Mouse (Mus musculus): ENCODE data around the gene Cfap61. TPM values are rescaled to one million over a fixed set of nuclear protein-coding genes. Genes with fewer than 3 reads are reported as not detected.

The Cfap61 gene
- total and polyA plus RNA-seq, 2 experiments, result not detected

DNA sequence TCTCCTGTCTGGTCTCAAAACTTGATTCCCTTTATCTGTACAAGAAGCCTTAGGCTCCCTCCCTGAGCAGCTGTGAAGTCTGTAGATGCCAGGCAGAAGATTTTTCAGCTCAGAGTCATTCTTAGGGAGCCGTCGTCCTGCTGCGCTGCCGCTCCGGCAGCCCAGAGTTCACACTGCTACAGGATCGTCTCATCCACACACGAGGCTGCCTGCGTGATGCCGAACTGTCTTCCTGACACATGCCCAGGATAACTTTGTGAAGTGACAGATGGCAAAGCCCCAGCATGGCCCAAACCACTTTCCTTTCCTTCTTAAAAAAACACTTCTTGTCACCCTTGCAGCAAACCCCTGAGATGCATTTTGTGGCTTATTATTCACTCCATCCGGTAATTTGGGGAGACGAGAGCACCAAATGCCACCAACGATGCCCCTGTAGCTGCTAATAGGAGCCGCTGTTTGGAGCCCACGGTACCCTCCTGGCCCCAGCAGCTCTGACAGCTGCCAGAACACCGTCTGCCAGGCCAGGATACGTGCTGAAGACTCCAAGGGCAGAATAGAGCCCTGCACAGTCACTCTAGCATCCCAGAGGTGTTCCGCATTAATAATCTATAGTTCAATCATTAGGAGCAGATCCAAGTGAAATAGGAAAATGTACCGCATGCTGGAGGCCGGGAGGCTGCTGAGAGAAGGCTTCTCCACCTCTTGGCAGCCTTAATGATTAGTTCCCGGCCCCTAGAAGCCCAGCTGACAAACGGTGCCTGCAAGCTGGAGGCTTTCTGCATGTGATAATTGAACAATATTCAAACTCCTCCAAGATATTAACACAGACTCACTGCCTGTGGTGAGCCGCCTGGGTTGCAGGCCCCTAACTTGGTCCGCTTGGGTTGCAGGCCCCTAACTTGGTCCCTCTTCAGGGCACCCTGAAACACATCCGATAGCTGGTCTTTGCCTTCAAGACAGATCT is 249.5 kb downstream of the Cfap61 start:
- no peaks in the 10 kb centered on the region for H3K27me3 ChIP-seq (ENCODE audit: control insufficient read depth, insufficient read depth, low read length)
- TF ChIP-seq CTCF (IDR thresholded peaks at IDR 0.05; ENCODE audit: low read depth, low read length) (no peak), POLR2A (IDR thresholded peaks at IDR 0.05; ENCODE audit: extremely low read depth, insufficient read depth, low read length) (no peak)
- no peak overlapping the region for H3K9ac ChIP-seq (ENCODE audit: low read depth, low read length)
- no peak for DNase-seq (ENCODE audit: extremely low read depth, low read depth, low spot score)
- no peaks in the 10 kb centered on the region for H3K79me2 ChIP-seq (ENCODE audit: control insufficient read depth, insufficient read depth, low read length)
- WGBS, result 83% methylated on average over 24 of the region's 24 CpGs
- no peaks in the 10 kb centered on the region for H3K36me3 ChIP-seq (ENCODE audit: control insufficient read depth, insufficient read depth, low read length)
- H3K4me1 ChIP-seq (ENCODE audit: control insufficient read depth, insufficient read depth, low read length), result no peaks in the 10 kb centered on the region
- no peak overlapping the region for H3K4me3 ChIP-seq (ENCODE audit: insufficient read depth, low read depth, low read length)
- no peak overlapping the region for H3K27ac ChIP-seq (replicated peaks; ENCODE audit: insufficient read depth, low read depth, low read length)

DNA sequence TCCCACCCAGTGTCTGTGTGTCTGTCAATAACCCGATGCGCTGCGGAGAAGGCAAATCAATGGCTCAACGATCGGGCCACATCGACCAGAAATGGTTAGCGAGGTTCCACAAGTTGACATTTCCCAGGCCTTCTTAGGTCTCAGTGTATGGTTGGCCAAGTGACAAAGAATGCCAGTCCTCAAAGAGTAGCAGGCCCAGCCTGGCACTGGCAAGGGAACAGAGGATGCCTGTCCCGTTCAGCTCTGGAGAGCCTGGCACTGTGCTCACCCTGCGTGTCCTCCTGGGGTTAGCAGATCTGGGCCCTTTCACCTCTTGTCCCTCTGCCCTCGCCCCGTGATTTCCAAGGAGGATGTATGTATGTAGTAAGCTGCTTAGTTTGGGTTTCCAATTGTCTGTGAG is 261.5 kb downstream of the Cfap61 start:
- 66% methylated on average over 11 of the region's 11 CpGs for WGBS
- no peak for TF ChIP-seq POLR2A (IDR thresholded peaks at IDR 0.05; ENCODE audit: extremely low read depth, insufficient read depth, low read length)
- no peak for TF ChIP-seq CTCF (IDR thresholded peaks at IDR 0.05; ENCODE audit: low read depth, low read length)

DNA sequence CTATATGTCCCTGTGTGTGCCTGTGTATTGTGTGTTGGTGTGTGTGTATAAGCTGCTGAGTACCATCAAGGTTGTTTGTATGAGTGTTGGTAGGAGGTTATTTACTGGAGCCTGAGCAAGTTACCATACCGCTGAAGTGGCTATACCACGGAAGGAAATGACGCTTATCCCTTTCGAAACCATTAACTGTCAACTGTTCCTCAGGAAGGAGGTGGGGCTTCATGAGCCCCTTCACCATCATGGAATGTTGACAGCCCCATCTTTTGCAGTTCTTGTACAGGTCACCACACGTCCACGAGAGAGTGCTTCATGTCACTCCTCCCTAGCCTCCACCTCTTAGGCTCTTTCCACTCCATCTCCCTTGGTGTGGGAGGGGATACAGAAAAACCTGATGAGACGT is 263.4 kb downstream of the Cfap61 start:
- DNase-seq (ENCODE audit: extremely low read depth, low read depth, low spot score), result no peak
- WGBS, result 66% methylated on average over 7 of the region's 7 CpGs

More for the DNA sequence above, 261.5 kb downstream of the Cfap61 start:
- H3K36me3 ChIP-seq (ENCODE audit: control insufficient read depth, insufficient read depth, low read length), result no peaks in the 10 kb centered on the region
- H3K27ac ChIP-seq (replicated peaks; ENCODE audit: insufficient read depth, low read depth, low read length), result no peak overlapping the region
- DNase-seq (ENCODE audit: extremely low read depth, low read depth, low spot score), result no peak
- H3K79me2 ChIP-seq (ENCODE audit: control insufficient read depth, insufficient read depth, low read length), result no peaks in the 10 kb centered on the region
- H3K4me3 ChIP-seq (ENCODE audit: insufficient read depth, low read depth, low read length), result no peak overlapping the region
- H3K4me1 ChIP-seq (ENCODE audit: control insufficient read depth, insufficient read depth, low read length), result no peaks in the 10 kb centered on the region
- no peaks in the 10 kb centered on the region for H3K27me3 ChIP-seq (ENCODE audit: control insufficient read depth, insufficient read depth, low read length)
- no peak overlapping the region for H3K9ac ChIP-seq (ENCODE audit: low read depth, low read length)

DNA sequence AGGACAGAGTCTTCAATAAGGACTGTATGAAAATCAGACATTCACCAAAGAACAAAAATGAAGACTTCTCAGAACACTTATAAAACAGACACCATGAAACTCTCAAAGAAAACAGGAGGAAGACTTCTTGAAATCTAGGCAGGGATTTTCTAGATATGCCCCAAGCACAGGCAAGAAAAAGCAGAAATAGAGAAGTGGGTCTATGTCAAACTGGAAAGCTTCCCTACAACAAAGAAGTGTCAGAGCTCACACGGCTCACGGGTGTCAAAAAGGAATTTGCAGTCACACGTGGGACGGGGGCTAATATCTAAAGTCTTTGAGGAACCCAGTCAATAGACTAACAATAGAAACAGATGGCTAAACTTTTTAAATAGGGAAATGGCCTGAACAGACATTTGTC is 276.4 kb downstream of the Cfap61 start:
- no peak overlapping the region for H3K9ac ChIP-seq (ENCODE audit: low read depth, low read length)
- 68% methylated on average over 4 of the region's 4 CpGs for whole genome bisulfite sequencing

More for the DNA sequence above, 263.4 kb downstream of the Cfap61 start:
- no peaks in the 10 kb centered on the region for H3K4me1 ChIP-seq (ENCODE audit: control insufficient read depth, insufficient read depth, low read length)
- H3K27me3 ChIP-seq (ENCODE audit: control insufficient read depth, insufficient read depth, low read length), result no peaks in the 10 kb centered on the region
- no peak for TF ChIP-seq POLR2A (IDR thresholded peaks at IDR 0.05; ENCODE audit: extremely low read depth, insufficient read depth, low read length)
- no peak overlapping the region for H3K27ac ChIP-seq (replicated peaks; ENCODE audit: insufficient read depth, low read depth, low read length)
- no peaks in the 10 kb centered on the region for H3K79me2 ChIP-seq (ENCODE audit: control insufficient read depth, insufficient read depth, low read length)
- H3K4me3 ChIP-seq (ENCODE audit: insufficient read depth, low read depth, low read length), result no peak overlapping the region
- no peak overlapping the region for H3K9ac ChIP-seq (ENCODE audit: low read depth, low read length)
- H3K36me3 ChIP-seq (ENCODE audit: control insufficient read depth, insufficient read depth, low read length), result no peaks in the 10 kb centered on the region

DNA sequence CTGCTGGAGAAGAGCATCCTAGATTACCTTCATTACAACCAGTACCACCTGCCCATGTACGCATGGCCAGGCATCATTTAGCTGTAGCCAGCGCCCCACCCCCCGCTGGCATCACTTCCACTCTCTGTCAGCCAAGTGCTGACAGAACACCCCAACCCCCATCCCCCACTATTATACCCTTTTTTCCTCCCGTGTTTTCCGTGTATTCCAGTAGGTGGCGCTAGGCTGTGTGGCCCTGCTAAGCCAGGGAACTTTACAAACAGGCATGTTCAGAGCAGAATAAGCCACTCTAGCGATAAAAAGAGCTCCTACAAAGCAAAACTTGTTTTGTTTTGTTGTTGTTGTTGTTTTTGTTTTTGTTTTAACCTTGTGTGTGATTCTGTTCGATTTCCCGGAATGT is 280.1 kb downstream of the Cfap61 start:
- Histone ChIP-seq H3K36me3 (ENCODE audit: control insufficient read depth, insufficient read depth, low read length) (no peaks in the 10 kb centered on the region), H3K79me2 (ENCODE audit: control insufficient read depth, insufficient read depth, low read length) (no peaks in the 10 kb centered on the region), H3K4me1 (ENCODE audit: control insufficient read depth, insufficient read depth, low read length) (0 out of 2 replicates have a peak, but pooled peaks cover 2% of the 10 kb centered on the region), H3K9ac (ENCODE audit: low read depth, low read length) (no peak overlapping the region), H3K27me3 (ENCODE audit: control insufficient read depth, insufficient read depth, low read length) (peaks cover 25% of the 10 kb centered on the region), H3K27ac (replicated peaks; ENCODE audit: insufficient read depth, low read depth, low read length) (no peak overlapping the region), H3K4me3 (ENCODE audit: insufficient read depth, low read depth, low read length) (no peak overlapping the region)
- WGBS, result 8% methylated on average over 9 of the region's 9 CpGs
- DNase-seq (ENCODE audit: extremely low read depth, low read depth, low spot score), result peak; percentile 35
- TF ChIP-seq POLR2A (IDR thresholded peaks at IDR 0.05; ENCODE audit: extremely low read depth, insufficient read depth, low read length) (no peak), CTCF (IDR thresholded peaks at IDR 0.05; ENCODE audit: low read depth, low read length) (peak; percentile 66)

More for the DNA sequence above, 276.4 kb downstream of the Cfap61 start:
- Histone ChIP-seq H3K79me2 (ENCODE audit: control insufficient read depth, insufficient read depth, low read length) (no peaks in the 10 kb centered on the region), H3K27ac (replicated peaks; ENCODE audit: insufficient read depth, low read depth, low read length) (no peak overlapping the region), H3K4me1 (ENCODE audit: control insufficient read depth, insufficient read depth, low read length) (no peaks in the 10 kb centered on the region), H3K36me3 (ENCODE audit: control insufficient read depth, insufficient read depth, low read length) (no peaks in the 10 kb centered on the region), H3K27me3 (ENCODE audit: control insufficient read depth, insufficient read depth, low read length) (peaks cover 2% of the 10 kb centered on the region; the same call in 1 of the 2 replicates), H3K4me3 (ENCODE audit: insufficient read depth, low read depth, low read length) (no peak overlapping the region)
- no peak for DNase-seq (ENCODE audit: extremely low read depth, low read depth, low spot score)
- TF ChIP-seq CTCF (IDR thresholded peaks at IDR 0.05; ENCODE audit: low read depth, low read length) (no peak), POLR2A (IDR thresholded peaks at IDR 0.05; ENCODE audit: extremely low read depth, insufficient read depth, low read length) (no peak)
